Mouse (Mus musculus): ENCODE results near the gene Ces1e. TPM values are rescaled to one million over a fixed set of nuclear protein-coding genes. Genes with fewer than 3 reads are reported as not detected.

Gene Ces1e
- total RNA-seq (2012; rRNA removed) (not detected in 2 replicates), total RNA-seq (2014; rRNA removed) (not detected in 2 replicates), polyA plus RNA-seq (2012; ENCODE audit: insufficient read length, low read depth) (not detected in 2 replicates)

- Histone ChIP-seq H3K4me1 (ENCODE audit: control insufficient read depth in 1 of 2, insufficient read depth in 2 of 2) (no peaks in the 10 kb centered on the region), H3K4me2 (ENCODE audit: insufficient read depth, low read depth, poor library complexity, severe bottlenecking) (no peak within 1 kb of the TSS), H3K27ac (ENCODE audit: insufficient read depth, low read depth) (no peak within 1 kb of the TSS), H3K79me2 (replicated peaks; ENCODE audit: control insufficient read depth, extremely low read depth, insufficient read depth, poor library complexity, severe bottlenecking) (no peaks in the 10 kb centered on the region), H3K9ac (ENCODE audit: insufficient read depth, low read depth) (no peak within 1 kb of the TSS), H3K27me3 (replicated peaks) (peaks cover 52% of the 10 kb centered on the region), H3K9me3 (replicated peaks; ENCODE audit: low read length) (no peaks in the 10 kb centered on the region), H3K4me3 (replicated peaks in 1 of 3; ENCODE audit: low read depth in 2 of 3, low read length in 2 of 3, poor library complexity in 1 of 3) (no peak within 1 kb of the TSS), H3K36me3 (replicated peaks in 1 of 2; ENCODE audit: control insufficient read depth in 1 of 2, insufficient read depth in 1 of 2, low read length in 1 of 2) (no peaks in the 10 kb centered on the region)
- no peak for TF ChIP-seq KAT2A (IDR thresholded peaks at IDR 0.05; ENCODE audit: insufficient replicate concordance, low read length)
- no peak for TF ChIP-seq GABPA (IDR thresholded peaks at IDR 0.05; ENCODE audit: insufficient replicate concordance, low read depth, low read length)
- no peak for TF ChIP-seq BHLHE40 (IDR thresholded peaks at IDR 0.05; ENCODE audit: low read depth, low read length)
- TF ChIP-seq RCOR1 (conservative IDR thresholded peaks at IDR 0.05; ENCODE audit: low read depth, low read length), result no peak
- TF ChIP-seq IRF4 (IDR thresholded peaks at IDR 0.05; ENCODE audit: low read depth, low read length), result no peak
- TF ChIP-seq POLR2AphosphoS2 (IDR thresholded peaks at IDR 0.05; ENCODE audit: low read depth, low read length), result no peak
- TF ChIP-seq NRF1 (IDR thresholded peaks at IDR 0.05; ENCODE audit: low read depth, low read length), result no peak
- TF ChIP-seq SIN3A (IDR thresholded peaks at IDR 0.05; ENCODE audit: low read length), result no peak
- in situ Hi-C loops (cut with MboI; ENCODE audit: low pct_ligation_motif_present, low pct_unique_long_range_greater_than_20kb, low sequenced_read_pairs) (no loop called here), dilution Hi-C loops (cut with MboI; ENCODE audit: extremely low pct_ligation_motif_present, extremely low pct_unique_long_range_greater_than_20kb, low sequenced_read_pairs) (no loop called here)
- DNase-seq (ENCODE audit: extremely low read depth), result no peak
Measured at GRCm38 (mm10) chr8:93229446-93229845, at the start of gene Ces1e. Gene Ces1e, minus strand, starts transcription at chr8:93229619.

- Histone ChIP-seq H3K4me2 (ENCODE audit: insufficient read depth, low read depth, poor library complexity, severe bottlenecking) (no peak overlapping the region), H3K4me3 (replicated peaks in 1 of 3; ENCODE audit: low read depth in 2 of 3, low read length in 2 of 3, poor library complexity in 1 of 3) (no peak overlapping the region), H3K27me3 (replicated peaks) (peaks cover 24% of the 10 kb centered on the region), H3K79me2 (replicated peaks; ENCODE audit: control insufficient read depth, extremely low read depth, insufficient read depth, poor library complexity, severe bottlenecking) (no peaks in the 10 kb centered on the region), H3K9ac (ENCODE audit: insufficient read depth, low read depth) (no peak overlapping the region), H3K9me3 (replicated peaks; ENCODE audit: low read length) (no peaks in the 10 kb centered on the region), H3K27ac (ENCODE audit: insufficient read depth, low read depth) (no peak overlapping the region), H3K4me1 (ENCODE audit: control insufficient read depth in 1 of 2, insufficient read depth in 2 of 2) (peaks cover 0 to 3% of the 10 kb centered on the region in 2 experiments; a peak in 1 of 4 replicates), H3K36me3 (replicated peaks in 1 of 2; ENCODE audit: control insufficient read depth in 1 of 2, insufficient read depth in 1 of 2, low read length in 1 of 2) (no peaks in the 10 kb centered on the region)
- dilution Hi-C loops (cut with MboI; ENCODE audit: extremely low pct_ligation_motif_present, extremely low pct_unique_long_range_greater_than_20kb, low sequenced_read_pairs) (no loop called here), in situ Hi-C loops (cut with MboI; ENCODE audit: low pct_ligation_motif_present, low pct_unique_long_range_greater_than_20kb, low sequenced_read_pairs) (no loop called here)
- TF ChIP-seq MAX (IDR thresholded peaks at IDR 0.05; ENCODE audit: low read length), result no peak
- no peak for TF ChIP-seq MAFK (IDR thresholded peaks at IDR 0.05; ENCODE audit: insufficient replicate concordance, low read length)
- no peak for TF ChIP-seq E2F4 (IDR thresholded peaks at IDR 0.05; ENCODE audit: insufficient replicate concordance, low read depth, low read length)
- TF ChIP-seq CHD2 (IDR thresholded peaks at IDR 0.05; ENCODE audit: low read length), result no peak
- no peak for TF ChIP-seq MYC (IDR thresholded peaks at IDR 0.05; ENCODE audit: low read depth, low read length)
- TF ChIP-seq ELF1 (IDR thresholded peaks at IDR 0.05; ENCODE audit: low read depth, low read length), result no peak
- no peak for DNase-seq (ENCODE audit: extremely low read depth)
Measured at GRCm38 (mm10) chr8:93278176-93278805, 48.9 kb upstream of the Ces1e start.

All from CH12.LX (cell line).